Mouse (Mus musculus) brown adipose tissue, adult 24 weeks (tissue): Measurements from ENCODE around the gene Tcap. TPM values are rescaled to one million over a fixed set of nuclear protein-coding genes. Genes with fewer than 3 reads are reported as not detected.
A peak's percentile ranks its signal among the peaks of the same experiment; 100 is the strongest.

Experiments
- H3K27ac ChIP-seq: fragments of 200-500 bp; replicated peaks from 2 replicates; pipeline ENCODE4 v1.5.1; 2012; ENCODE audit warnings: low read depth, mild to moderate bottlenecking, low read length
- H3K4me1 ChIP-seq: fragments of 200-500 bp; 2 replicates; pipeline ENCODE4 v1.6.1; 2012; ENCODE audit warnings: low read length, mixed read lengths; ENCODE audit not compliant: control insufficient read depth, insufficient read depth, insufficient read length
- H3K4me3 ChIP-seq: fragments of 200-500 bp; 2 replicates; pipeline ENCODE4 v1.5.1; 2012; ENCODE audit warnings: low read depth, mild to moderate bottlenecking, low read length, moderate library complexity; ENCODE audit not compliant: insufficient read depth
- polyA plus RNA-seq: library from polyadenylated mRNA; stranded (reverse); fragments of >200 nt; gene quantifications from 2 replicates; pipeline ENCODE4 v1.2.4, GENCODE M21; 2012; ENCODE audit not compliant: missing spikeins, insufficient read depth, insufficient read length

Gene Tcap
- polyA plus RNA-seq, 1 experiment, result 41.6 TPM

DNA sequence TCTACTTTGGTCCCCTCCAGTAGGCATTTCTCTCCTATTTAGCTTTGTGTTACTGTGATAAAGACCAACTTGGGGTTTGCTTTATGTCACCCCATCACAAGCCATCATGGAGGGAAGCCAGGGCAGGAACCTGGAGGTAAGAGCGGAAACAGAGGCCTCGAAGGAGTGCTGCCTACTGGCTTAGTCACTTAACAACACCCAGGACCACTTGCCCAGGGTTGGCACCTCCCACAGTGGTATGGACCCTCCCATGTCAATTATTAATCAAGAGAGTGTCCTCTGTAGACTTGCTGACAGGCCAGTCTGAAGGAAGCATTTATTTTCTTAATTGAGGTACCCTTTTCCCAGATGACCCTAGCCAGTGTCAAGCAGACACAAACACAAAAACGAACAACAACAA, 17.2 kb downstream of the Tcap start:
- H3K27ac ChIP-seq, result no peak overlapping the region
- H3K4me3 ChIP-seq, result peak overlapping the region; percentile 73
- H3K4me1 ChIP-seq, result peaks cover 2% of the 10 kb centered on the region; the same call in 1 of the 2 replicates

GRCm38 (mm10) chr11:98406621-98407020, 23.0 kb downstream of the Tcap start:
- Histone ChIP-seq H3K27ac (no peak overlapping the region), H3K4me3 (no peak overlapping the region), H3K4me1 (no peaks in the 10 kb centered on the region)

DNA sequence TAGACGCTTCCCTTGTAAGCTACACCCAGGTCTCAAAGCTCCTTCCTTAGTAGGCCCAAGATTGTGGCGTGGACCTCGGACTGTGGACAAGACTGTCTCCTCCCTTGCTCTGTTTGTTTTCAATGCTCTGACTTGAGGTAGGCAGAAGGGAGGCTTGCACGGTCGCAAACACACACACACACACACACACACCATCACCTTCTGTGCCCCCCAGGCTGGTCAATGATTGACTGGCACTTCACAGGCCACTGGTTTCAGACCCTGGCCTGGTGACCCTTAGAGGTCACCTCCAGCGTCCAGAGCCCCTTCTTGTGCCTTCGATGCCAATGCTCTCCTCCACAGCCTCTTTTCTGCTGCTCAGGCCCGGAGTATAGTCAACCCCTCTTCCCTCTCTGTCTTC, 25.3 kb downstream of the Tcap start:
- no peak overlapping the region for H3K27ac ChIP-seq
- H3K4me1 ChIP-seq, result no peaks in the 10 kb centered on the region
- H3K4me3 ChIP-seq, result no peak overlapping the region

- H3K27ac ChIP-seq, result no peak overlapping the region
- no peaks in the 10 kb centered on the region for H3K4me1 ChIP-seq
- H3K4me3 ChIP-seq, result no peak overlapping the region
Observed at GRCm38 (mm10) chr11:98409341-98409822, 25.8 kb downstream of the Tcap start.

GRCm38 (mm10) chr11:98412273-98412796, 28.7 kb downstream of the Tcap start, which contains the start of gene Erbb2:
Gene Erbb2 (plus strand): TSS chr11:98412470.
- peak within 1 kb of the TSS; percentile 60 for H3K27ac ChIP-seq
- peaks cover 16% of the 10 kb centered on the region for H3K4me1 ChIP-seq
- peak within 1 kb of the TSS; percentile 88 for H3K4me3 ChIP-seq

GRCm38 (mm10) chr11:98412797-98413301, 29.2 kb downstream of the Tcap start:
- Histone ChIP-seq H3K4me3 (peak overlapping the region; percentile 88), H3K4me1 (peaks cover 16% of the 10 kb centered on the region), H3K27ac (peak overlapping the region; percentile 41; the same call in 1 of the 2 replicates)

GRCm38 (mm10) chr11:98413731-98414130, 30.1 kb downstream of the Tcap start:
- Histone ChIP-seq H3K4me1 (peaks cover 16% of the 10 kb centered on the region), H3K4me3 (peak overlapping the region; percentile 88), H3K27ac (no peak overlapping the region)

DNA sequence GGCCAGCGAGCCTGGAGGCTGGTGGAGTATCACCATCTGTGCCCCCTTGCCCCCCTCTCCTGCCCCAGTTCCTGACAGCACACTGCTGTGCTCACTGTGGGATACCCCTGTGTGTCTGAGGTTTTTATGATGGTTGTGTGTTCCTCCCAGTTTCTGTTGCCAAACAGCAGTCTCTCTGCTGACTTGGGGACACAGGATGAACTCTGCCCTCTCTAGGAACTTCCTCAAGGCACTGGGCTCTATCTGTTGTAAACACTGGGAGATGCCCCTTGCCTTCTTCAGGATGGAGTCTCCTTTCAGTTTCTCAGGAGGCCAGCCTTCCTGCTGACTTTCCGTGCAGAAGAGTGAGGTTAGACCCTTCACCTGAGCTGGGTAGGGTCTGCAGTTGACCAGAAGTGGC, 30.6 kb downstream of the Tcap start:
- Histone ChIP-seq H3K27ac (no peak overlapping the region), H3K4me1 (peaks cover 16% of the 10 kb centered on the region), H3K4me3 (peak overlapping the region; percentile 88; the same call in 1 of the 2 replicates)

DNA sequence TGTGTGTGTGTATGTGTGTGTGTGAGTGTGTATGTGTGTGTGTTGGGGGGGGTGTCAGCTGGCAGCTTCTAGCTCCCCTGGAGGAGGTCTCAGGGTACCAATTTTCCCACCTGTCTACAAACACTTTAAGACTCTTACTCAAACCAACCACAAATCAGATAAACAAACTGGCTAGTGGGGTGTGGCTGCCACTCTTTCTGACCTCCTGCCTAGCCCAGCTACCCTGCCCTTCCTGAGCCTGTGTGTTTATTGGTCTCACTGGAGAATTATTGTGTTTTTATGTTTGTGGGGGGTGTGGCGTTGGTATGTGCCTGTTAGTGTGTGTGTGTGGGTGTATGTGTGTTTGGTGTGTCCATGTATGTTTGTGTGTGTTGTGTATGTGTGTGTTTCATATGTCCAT, 33.5 kb downstream of the Tcap start:
- no peak overlapping the region for H3K27ac ChIP-seq
- no peak overlapping the region for H3K4me3 ChIP-seq
- H3K4me1 ChIP-seq, result peaks cover 16% of the 10 kb centered on the region

- Histone ChIP-seq H3K27ac (no peak overlapping the region), H3K4me1 (peaks cover 16% of the 10 kb centered on the region), H3K4me3 (no peak overlapping the region)
Observed at GRCm38 (mm10) chr11:98418273-98418672, 34.7 kb downstream of the Tcap start.

- H3K4me1 ChIP-seq, result peaks cover 16% of the 10 kb centered on the region
- H3K27ac ChIP-seq, result no peak overlapping the region
- H3K4me3 ChIP-seq, result no peak overlapping the region
Observed at GRCm38 (mm10) chr11:98418939-98419547, 35.4 kb downstream of the Tcap start.

DNA sequence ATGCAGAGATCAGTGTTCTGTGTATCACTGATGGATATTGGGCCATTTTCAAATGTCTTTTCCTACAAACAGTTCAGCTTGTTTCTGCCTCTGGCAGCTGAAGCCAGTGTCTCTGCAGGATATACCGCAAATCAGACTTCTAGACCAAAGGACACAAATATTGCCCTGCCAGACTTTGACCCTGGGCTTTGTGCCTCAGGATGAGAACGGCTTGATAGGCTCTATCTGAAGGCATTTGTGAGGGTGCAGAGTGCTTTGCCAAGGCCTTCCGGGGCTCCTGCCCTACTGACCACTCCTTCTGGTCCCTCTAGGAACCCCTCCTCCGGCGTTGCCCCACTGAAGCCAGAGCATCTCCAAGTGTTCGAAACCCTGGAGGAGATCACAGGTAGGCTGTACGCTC, 43.0 kb downstream of the Tcap start:
- no peaks in the 10 kb centered on the region for H3K4me1 ChIP-seq
- no peak overlapping the region for H3K4me3 ChIP-seq
- no peak overlapping the region for H3K27ac ChIP-seq

DNA sequence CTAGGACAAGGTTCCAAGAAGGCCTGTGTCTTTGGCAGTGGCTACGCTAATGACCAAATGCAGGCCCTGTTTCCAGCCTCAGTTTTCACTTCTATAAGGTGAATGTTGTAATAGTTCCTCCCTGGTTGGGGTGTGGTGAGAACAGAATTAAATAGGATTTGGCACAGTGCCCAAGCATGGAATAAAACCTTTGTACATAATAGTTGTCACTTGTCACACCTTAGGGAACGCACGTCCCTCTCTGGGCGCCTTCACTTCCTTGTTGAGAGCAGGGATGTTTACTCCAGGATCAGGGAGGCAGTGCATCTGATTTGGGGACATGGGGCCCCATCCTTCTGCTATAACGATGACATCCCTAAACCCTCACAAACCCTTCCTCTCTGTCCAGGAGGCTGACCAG, 44.8 kb downstream of the Tcap start:
- Histone ChIP-seq H3K27ac (no peak overlapping the region), H3K4me1 (no peaks in the 10 kb centered on the region), H3K4me3 (no peak overlapping the region)

DNA sequence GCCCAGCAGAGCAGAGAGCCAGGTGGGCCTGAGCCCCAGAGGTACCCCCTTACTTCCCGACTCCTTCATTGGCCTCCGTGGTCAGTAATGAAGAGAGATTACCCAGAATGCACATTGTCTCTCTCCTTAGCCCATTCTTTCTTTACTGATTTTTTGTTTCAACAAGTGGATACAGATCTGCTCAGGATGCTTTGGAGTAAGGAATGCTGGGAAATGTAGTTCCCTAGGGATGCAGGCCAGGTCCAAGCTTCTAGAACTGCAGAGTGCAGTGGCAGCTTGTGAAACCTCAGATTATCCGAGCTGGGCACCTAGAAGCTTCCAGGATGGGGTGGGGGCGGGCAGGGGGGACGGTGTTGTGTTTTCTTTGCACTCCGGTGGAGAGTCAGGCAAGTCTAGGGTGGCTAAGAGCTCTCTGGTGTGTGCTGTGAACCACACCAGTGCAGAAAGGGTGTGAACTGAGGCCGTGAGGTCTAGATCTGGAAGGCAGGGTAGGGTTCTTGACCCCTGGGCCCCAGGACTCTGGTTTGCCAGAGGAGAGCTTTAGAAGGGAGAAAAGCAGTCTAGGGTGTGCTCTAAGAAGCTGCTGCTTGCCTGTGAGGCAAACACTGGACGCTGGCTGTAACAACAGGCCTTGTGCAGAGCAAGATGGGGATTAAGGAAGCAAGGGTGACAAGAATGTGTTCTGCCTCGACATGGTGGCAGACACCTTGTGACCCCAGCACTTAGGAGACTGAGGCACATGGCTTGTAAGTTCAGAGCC, 48.3 kb downstream of the Tcap start:
- Histone ChIP-seq H3K4me1 (no peaks in the 10 kb centered on the region), H3K27ac (no peak overlapping the region), H3K4me3 (no peak overlapping the region)
